In genomic region chr6:30403465-30403864, GRCm38 (mm10) we compare ENCODE assay signal across 8 mouse cellular contexts. TPM values are rescaled to one million over a fixed set of nuclear protein-coding genes. Genes with fewer than 3 reads are reported as not detected.
DNase-seq lines count a peak whose midpoint lies in the region; ATAC-seq and TF ChIP-seq lines count a peak whose summit lies in the region.

No protein-coding gene starts in this region.

- no peaks in the 10 kb centered on the region for H3K36me3 ChIP-seq in E14TG2a.4 (ENCODE audit: insufficient read depth, low read length)
- no peaks in the 10 kb centered on the region for H3K36me3 ChIP-seq in heart, embryonic 14.5 days (ENCODE audit: control insufficient read depth, insufficient read depth, low read length)
- H3K36me3 ChIP-seq in kidney, postnatal 0 days (ENCODE audit: insufficient read depth, low read length): no peaks in the 10 kb centered on the region
- H3K36me3 ChIP-seq in midbrain, postnatal 0 days (ENCODE audit: insufficient read depth, low read length): no peaks in the 10 kb centered on the region

- no peaks in the 10 kb centered on the region for H3K27me3 ChIP-seq in E14TG2a.4 (ENCODE audit: insufficient read depth, low read length)
- no peaks in the 10 kb centered on the region for H3K27me3 ChIP-seq in heart, embryonic 14.5 days (ENCODE audit: control insufficient read depth, insufficient read depth, low read length)
- no peaks in the 10 kb centered on the region for H3K27me3 ChIP-seq in kidney, postnatal 0 days (ENCODE audit: insufficient read depth, low read length)
- H3K27me3 ChIP-seq in midbrain, postnatal 0 days (ENCODE audit: insufficient read depth, low read length): no peaks in the 10 kb centered on the region

- TF ChIP-seq CTCF in E14TG2a.4 (conservative IDR thresholded peaks at IDR 0.05; ENCODE audit: low read length): peak; percentile 96
- peak; percentile 99 for TF ChIP-seq CTCF in kidney, postnatal 0 days (IDR thresholded peaks at IDR 0.05; ENCODE audit: low read depth)
- peak; percentile 99 for TF ChIP-seq CTCF in midbrain, postnatal 0 days (IDR thresholded peaks at IDR 0.05)

- H3K4me1 ChIP-seq in E14TG2a.4 (replicated peaks; ENCODE audit: low read depth, low read length): peaks cover 27% of the 10 kb centered on the region
- peaks cover 0 to 9% of the 10 kb centered on the region in 2 experiments; a peak in 1 of 4 replicates for H3K4me1 ChIP-seq in heart, embryonic 14.5 days (ENCODE audit: control insufficient read depth in 2 of 2, insufficient read depth in 2 of 2, low read length in 2 of 2)
- H3K4me1 ChIP-seq in kidney, postnatal 0 days (replicated peaks; ENCODE audit: insufficient read depth, low read length): no peaks in the 10 kb centered on the region
- H3K4me1 ChIP-seq in midbrain, postnatal 0 days (ENCODE audit: insufficient read depth, low read length): no peaks in the 10 kb centered on the region

- peak; percentile 62 for ATAC-seq in erythroid progenitor cell, adult 5-6 weeks (replicated peaks; ENCODE audit: low FRiP score, poor library complexity, severe bottlenecking)
- ATAC-seq in heart, embryonic 14.5 days (ENCODE audit: insufficient number of reproducible peaks, insufficient read depth, low FRiP score, low read depth): no peak
- no peak for ATAC-seq in kidney, postnatal 0 days (replicated peaks; ENCODE audit: low FRiP score, low read depth)
- ATAC-seq in midbrain, postnatal 0 days (ENCODE audit: low FRiP score): no peak

- H3K27ac ChIP-seq in heart, embryonic 14.5 days (replicated peaks in 1 of 2; ENCODE audit: control insufficient read depth in 1 of 2, insufficient read depth in 1 of 2, low read depth in 2 of 2, low read length in 2 of 2): 0 out of 4 replicates have a peak overlapping the region, but pooled peaks of 1 of the 2 experiments have one; percentile 31
- no peak overlapping the region for H3K27ac ChIP-seq in kidney, postnatal 0 days
- no peak overlapping the region for H3K27ac ChIP-seq in midbrain, postnatal 0 days (ENCODE audit: low read depth, low read length)

- peak overlapping the region; percentile 58 for H3K9ac ChIP-seq in heart, embryonic 14.5 days (ENCODE audit: low read length)
- H3K9ac ChIP-seq in kidney, postnatal 0 days (ENCODE audit: low read depth, low read length): no peak overlapping the region
- no peak overlapping the region; the same call in 1 of the 2 replicates for H3K9ac ChIP-seq in midbrain, postnatal 0 days (replicated peaks; ENCODE audit: low read length, poor library complexity, severe bottlenecking)

- peak overlapping the region; percentile 62 for H3K4me2 ChIP-seq in heart, embryonic 14.5 days (ENCODE audit: low read length)
- H3K4me2 ChIP-seq in kidney, postnatal 0 days (ENCODE audit: low read length): peak overlapping the region; percentile 51
- peak overlapping the region; percentile 49 for H3K4me2 ChIP-seq in midbrain, postnatal 0 days (ENCODE audit: low read depth, low read length, poor library complexity, severe bottlenecking)

- WGBS in heart, embryonic 14.5 days: 21% methylated on average over 4 of the region's 4 CpGs
- 16% methylated on average over 4 of the region's 4 CpGs for WGBS in kidney, postnatal 0 days
- 10% methylated on average over 4 of the region's 4 CpGs for WGBS in midbrain, postnatal 0 days

- no peaks in the 10 kb centered on the region for H3K9me3 ChIP-seq in E14TG2a.4 (ENCODE audit: low read length)
- H3K9me3 ChIP-seq in heart, embryonic 14.5 days (ENCODE audit: control insufficient read depth, low read length): no peaks in the 10 kb centered on the region
- H3K9me3 ChIP-seq in kidney, postnatal 0 days (replicated peaks; ENCODE audit: low read length): no peaks in the 10 kb centered on the region
- no peaks in the 10 kb centered on the region for H3K9me3 ChIP-seq in midbrain, postnatal 0 days (ENCODE audit: low read length)

- no peak overlapping the region for H3K4me3 ChIP-seq in E14TG2a.4 (replicated peaks; ENCODE audit: low read length)
- H3K4me3 ChIP-seq in heart, embryonic 14.5 days (ENCODE audit: control insufficient read depth in 1 of 2, insufficient read depth in 1 of 2, low read depth in 1 of 2, low read length in 2 of 2): peak overlapping the region; percentile 19 to 27; a peak in 2 of 4 replicates
- H3K4me3 ChIP-seq in kidney, postnatal 0 days (replicated peaks; ENCODE audit: low read depth, low read length): 0 out of 2 replicates have a peak overlapping the region, but pooled peaks have one; percentile 18
- H3K4me3 ChIP-seq in midbrain, postnatal 0 days (ENCODE audit: low read depth, low read length): peak overlapping the region; percentile 33

- DNase-seq in brain, embryonic 18.5 days (ENCODE audit: low read depth, low spot score): peak; percentile 76
- peak; percentile 96 for DNase-seq in kidney, postnatal 0 days (ENCODE audit: low spot score)
- DNase-seq in liver: peak; percentile 64
- DNase-seq in midbrain, postnatal 0 days (ENCODE audit: low spot score): peak; percentile 85
- peak; percentile 52 to 73 for DNase-seq in spleen, postnatal 4 days (ENCODE audit: low spot score in 2 of 2)

RNA-seq across cellular contexts. Expression of gene Klhdc10, which starts 1.8 kb away (rescaled TPM):
- 15.5 and 15.9 TPM in 2 replicates for total RNA-seq in erythroid progenitor cell, adult 5-6 weeks (2015; ENCODE audit: low replicate concordance)
- 18.1 and 23.1 TPM in 2 replicates for total RNA-seq in erythroid progenitor cell, adult 5-6 weeks (2017; ENCODE audit: low replicate concordance)
- 22.5 and 24.5 TPM in 2 replicates for polyA plus RNA-seq in heart, embryonic 14.5 days (2014; fragmentation: Nextera tagmentation; extraction: Ambion mirVana)
- 18.0 and 18.2 TPM in 2 replicates for polyA plus RNA-seq in kidney, postnatal 0 days (2015; fragmentation: Nextera tagmentation; extraction: Ambion mirVana)
- 116 and 139 TPM in 2 replicates for total RNA-seq in midbrain, postnatal 0 days (2014; rRNA removed)
- 23.8 and 28.5 TPM in 2 replicates for polyA plus RNA-seq in midbrain, postnatal 0 days (2015; fragmentation: Nextera tagmentation; extraction: Ambion mirVana)

RNA-seq across cellular contexts. Expression of gene Zc3hc1, which starts 12.6 kb away (rescaled TPM):
- total RNA-seq in erythroid progenitor cell, adult 5-6 weeks (2015; ENCODE audit: low replicate concordance): 8.4 and 21.6 TPM in 2 replicates
- 9.1 and 13.9 TPM in 2 replicates for total RNA-seq in erythroid progenitor cell, adult 5-6 weeks (2017; ENCODE audit: low replicate concordance)
- 40.7 and 44.7 TPM in 2 replicates for polyA plus RNA-seq in heart, embryonic 14.5 days (2014; fragmentation: Nextera tagmentation; extraction: Ambion mirVana)
- polyA plus RNA-seq in kidney, postnatal 0 days (2015; fragmentation: Nextera tagmentation; extraction: Ambion mirVana): 42.9 and 45.6 TPM in 2 replicates
- total RNA-seq in midbrain, postnatal 0 days (2014; rRNA removed): 43.2 and 53.9 TPM in 2 replicates
- polyA plus RNA-seq in midbrain, postnatal 0 days (2015; fragmentation: Nextera tagmentation; extraction: Ambion mirVana): 61.9 and 63.3 TPM in 2 replicates
